Mouse (Mus musculus) gonadal fat pad, adult 2 months (tissue): ENCODE measurements around the gene Olfr514. TPM values are rescaled to one million over a fixed set of nuclear protein-coding genes. Genes with fewer than 3 reads are reported as not detected.
"Not testable (repeated sequence)": the region's sequence is repeated elsewhere in the genome, so short reads cannot be mapped to it uniquely, and the experiment has no call there.

Experiments used
- DNase-seq: peaks from one replicate; pipeline ENCODE4 v3.0.0-alpha.2; 2012; ENCODE audit warnings: low read depth
- polyA plus RNA-seq: library from polyadenylated mRNA; depleted of rRNA; stranded (reverse); fragments of >200 nt; gene quantifications from 2 replicates; pipeline ENCODE4 v1.2.3, GENCODE M21; 2012; rRNA removed

Olfr514 gene
- not detected in 2 replicates for polyA plus RNA-seq

GRCm38 (mm10) chr7:108825897-108826296 is at the start of gene Olfr514:
TSS of gene Olfr514 (minus strand) at chr7:108825997.
- no peak for DNase-seq

GRCm38 (mm10) chr7:108872279-108872678 is 46.5 kb upstream of the Olfr514 start, which contains the start of gene Olfr517:
TSS of gene Olfr517 (minus strand) at chr7:108872379.
- no peak for DNase-seq

DNA sequence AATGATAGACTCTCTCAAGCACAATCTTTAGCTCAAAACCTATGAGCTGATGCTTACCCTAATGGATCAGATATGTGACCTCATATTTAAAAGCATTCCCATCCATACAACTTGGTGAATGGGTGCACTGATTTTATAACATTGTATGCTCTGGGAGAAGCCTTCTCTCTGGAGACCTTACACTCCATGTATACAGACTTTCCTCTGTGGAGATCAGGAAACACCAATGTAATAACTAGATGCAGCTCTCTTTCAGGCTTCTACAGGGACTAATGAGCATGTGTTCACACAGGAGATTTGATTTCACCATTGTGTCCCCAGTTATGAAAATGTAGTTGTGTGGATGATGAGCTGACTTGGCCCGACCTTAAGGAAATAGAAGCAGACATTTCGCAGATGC is 24.6 kb upstream of the Olfr514 start, which contains the start of gene Olfr516:
TSS of gene Olfr516 (minus strand) at position 101 of the 400 bp plus-strand sequence.
- no peak for DNase-seq

- DNase-seq: not testable (repeated sequence)
Measured at GRCm38 (mm10) chr7:108814593-108815215, 11.1 kb downstream of the Olfr514 start.

- DNase-seq: no peak
Measured at GRCm38 (mm10) chr7:108797205-108797933, 28.4 kb downstream of the Olfr514 start.

Other genes starting within 250 kb of the Olfr514 start
- not detected in 2 replicates for gene Olfr506, start 215.2 kb downstream of the Olfr514 start, polyA plus RNA-seq
- not detected in 2 replicates for gene Olfr507, start 204.2 kb downstream of the Olfr514 start, polyA plus RNA-seq
- not detected in 2 replicates for gene Olfr508, start 196.0 kb downstream of the Olfr514 start, polyA plus RNA-seq
- gene Olfr509, start 174.1 kb downstream of the Olfr514 start, polyA plus RNA-seq: not detected in 2 replicates
- not detected in 2 replicates for gene Olfr510, start 159.6 kb downstream of the Olfr514 start, polyA plus RNA-seq
- gene Olfr512, start 112.7 kb downstream of the Olfr514 start, polyA plus RNA-seq: not detected in 2 replicates
- not detected in 2 replicates for gene Olfr513, start 75.0 kb downstream of the Olfr514 start, polyA plus RNA-seq
- not detected in 2 replicates for gene Olfr516, start 24.5 kb upstream of the Olfr514 start, polyA plus RNA-seq
- not detected in 2 replicates for gene Olfr517, start 46.4 kb upstream of the Olfr514 start, polyA plus RNA-seq
- gene Olfr518, start 59.0 kb upstream of the Olfr514 start, polyA plus RNA-seq: not detected in 2 replicates
- gene Olfr519, start 68.4 kb upstream of the Olfr514 start, polyA plus RNA-seq: not detected in 2 replicates
- 0.31 and 0.34 TPM in 2 replicates for gene Nlrp10, start 104.2 kb upstream of the Olfr514 start, polyA plus RNA-seq
- gene Eif3f, start 108.4 kb upstream of the Olfr514 start, polyA plus RNA-seq: 96.4 and 177 TPM in 2 replicates
- 0.20 and 0.49 TPM in 2 replicates for gene Tub, start 124.3 kb upstream of the Olfr514 start, polyA plus RNA-seq